Comparison of ENCODE assay signal across 21 mouse cellular contexts in the genomic region with DNA sequence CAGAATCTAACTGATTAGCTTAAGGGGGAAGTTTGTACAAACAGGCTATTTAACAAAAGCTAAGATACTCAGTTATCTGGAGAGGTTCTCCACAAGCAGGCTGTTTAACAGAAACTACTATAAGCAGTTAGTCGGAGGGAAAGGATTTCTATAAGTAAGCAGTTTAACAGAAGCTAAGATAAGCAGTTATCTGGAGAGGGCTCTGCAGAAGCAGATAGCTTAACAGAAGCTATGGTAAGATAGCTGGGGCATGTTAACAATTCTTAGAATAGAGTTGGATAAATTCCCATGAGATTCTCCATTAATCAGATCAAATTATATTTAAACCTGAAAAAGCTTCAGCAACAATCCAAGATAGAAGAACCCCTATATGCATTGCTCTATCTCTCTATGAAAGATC.
DNase-seq lines count a peak whose midpoint lies in the region; ATAC-seq and TF ChIP-seq lines count a peak whose summit lies in the region.
"Had no signal": no experiment of that assay in that cellular context is flagged by ENCODE, and none has a peak within 500 bp of the region (broad histone marks: within the 10 kb centered on the region; RNA-seq: fewer than 3 reads in every experiment).

No protein-coding gene starts in this region.

- peak overlapping the region; percentile 80 for H3K27ac ChIP-seq in MEL (ENCODE audit: control insufficient read depth, low read depth, low read length)
- no peak overlapping the region for H3K27ac ChIP-seq in stomach, postnatal 0 days (replicated peaks)

- no peak for TF ChIP-seq RAD21 in MEL (IDR thresholded peaks at IDR 0.05; ENCODE audit: low read depth, low read length)

- TF ChIP-seq CTCF in MEL (IDR thresholded peaks at IDR 0.05 in 2 of 3, conservative IDR thresholded peaks at IDR 0.05 in 1 of 3; ENCODE audit: control insufficient read depth in 1 of 3, insufficient read depth in 1 of 3, low read depth in 2 of 3, low read length in 3 of 3, poor library complexity in 1 of 3, severe bottlenecking in 1 of 3) = no peak
- TF ChIP-seq CTCF in stomach, postnatal 0 days (IDR thresholded peaks at IDR 0.05; ENCODE audit: low read depth) = no peak

- H3K9ac ChIP-seq in MEL (ENCODE audit: control insufficient read depth, low read depth, low read length, poor library complexity, severe bottlenecking) = no peak overlapping the region
- H3K9ac ChIP-seq in stomach, postnatal 0 days (ENCODE audit: low read length) = no peak overlapping the region

- DNase-seq in MEL (ENCODE audit: low read depth, low spot score) (peak; percentile 84), MEL-GATA-1-ER (ENCODE audit: extremely low read depth, low read depth) (peak; percentile 8)
- no peak for DNase-seq in stomach, postnatal 0 days (ENCODE audit: low spot score)
- DNase-seq in right cerebral cortex, postnatal 25 days = no peak
- DNase-seq: adrenal gland, adult 2 months; adrenal gland, adult 8-10 months; adrenal gland, postnatal 10 days; adrenal gland, postnatal 14 days; adrenal gland, postnatal 25 days; adrenal gland, postnatal 36 days; B cell, adult 2 months; cerebellum, adult 11 months; cerebellum, adult 11-12 months; cerebellum, adult 18-20 months; cerebellum, adult 2 months; cerebellum, adult 8-10 months had no signal

- H3K4me2 ChIP-seq in stomach, postnatal 0 days (replicated peaks; ENCODE audit: low read depth) = no peak overlapping the region

- no peak for ATAC-seq in stomach, postnatal 0 days (ENCODE audit: low FRiP score, low TSS enrichment)
- ATAC-seq: activated CD4-positive, CD25-positive, alpha-beta regulatory T cell, adult 4 months; CD4-positive, CD25-positive, alpha-beta regulatory T cell, adult 4 months; Patski had no signal

- no peaks in the 10 kb centered on the region for H3K79me2 ChIP-seq in MEL (ENCODE audit: control insufficient read depth, insufficient read depth, low read length, poor library complexity)

- no peak overlapping the region for H3K4me3 ChIP-seq in MEL (ENCODE audit: control insufficient read depth in 1 of 2, insufficient read depth in 1 of 2, low read depth in 2 of 2, low read length in 2 of 2)
- H3K4me3 ChIP-seq in stomach, postnatal 0 days (ENCODE audit: low read depth, low read length) = no peak overlapping the region

- H3K9me3 ChIP-seq in MEL (replicated peaks; ENCODE audit: insufficient read depth, low read length) = no peaks in the 10 kb centered on the region
- H3K9me3 ChIP-seq in stomach, postnatal 0 days (ENCODE audit: control insufficient read depth, low read length) = no peaks in the 10 kb centered on the region

- H3K27me3 ChIP-seq in MEL (ENCODE audit: control insufficient read depth in 1 of 2, insufficient read depth in 2 of 2, low read length in 2 of 2) = no peaks in the 10 kb centered on the region
- no peaks in the 10 kb centered on the region for H3K27me3 ChIP-seq in stomach, postnatal 0 days (ENCODE audit: control insufficient read depth, insufficient read depth, low read length)
- H3K27me3 ChIP-seq: CH12.LX, Patski had no signal

- peaks cover 5 to 13% of the 10 kb centered on the region in 2 experiments for H3K4me1 ChIP-seq in MEL (ENCODE audit: control insufficient read depth in 1 of 2, insufficient read depth in 2 of 2, low read length in 2 of 2)
- H3K4me1 ChIP-seq in stomach, postnatal 0 days (replicated peaks; ENCODE audit: control insufficient read depth, insufficient read depth) = no peaks in the 10 kb centered on the region

- no peak for TF ChIP-seq EP300 in MEL (IDR thresholded peaks at IDR 0.05; ENCODE audit: low read depth in 1 of 2, low read length in 2 of 2)
- no peak for TF ChIP-seq EP300 in stomach, postnatal 0 days (optimal IDR thresholded peaks at IDR 0.05)

- H3K36me3 ChIP-seq in MEL (ENCODE audit: control insufficient read depth in 1 of 2, insufficient read depth in 2 of 2, low read length in 2 of 2) = peaks cover 0 to 25% of the 10 kb centered on the region in 2 experiments; a peak in 2 of 4 replicates
- H3K36me3 ChIP-seq in stomach, postnatal 0 days (ENCODE audit: control insufficient read depth, insufficient read depth, low read length) = no peaks in the 10 kb centered on the region
- H3K36me3 ChIP-seq: G1E had no signal

- WGBS in stomach, postnatal 0 days = 61% methylated on average over 1 of the region's 1 CpGs

- no peak for TF ChIP-seq POLR2A in MEL (IDR thresholded peaks at IDR 0.05; ENCODE audit: control insufficient read depth in 1 of 2, insufficient read depth in 1 of 2, low read depth in 1 of 2, low read length in 2 of 2, poor library complexity in 1 of 2)

TF ChIP-seq in MEL, 35 proteins besides CTCF, POLR2A, EP300 and RAD21:
- TF ChIP-seq UBTF (IDR thresholded peaks at IDR 0.05; ENCODE audit: borderline replicate concordance, insufficient read depth, low read depth, low read length) = no peak
- TF ChIP-seq TAL1 (IDR thresholded peaks at IDR 0.05; ENCODE audit: low read length) = peak; percentile 65
- TF ChIP-seq MAZ (IDR thresholded peaks at IDR 0.05; ENCODE audit: low read depth, low read length) = no peak
- no peak for TF ChIP-seq TBP (IDR thresholded peaks at IDR 0.05; ENCODE audit: low read depth, low read length)
- TF ChIP-seq GABPA (IDR thresholded peaks at IDR 0.05; ENCODE audit: low read depth, low read length) = no peak
- TF ChIP-seq GATA1 (IDR thresholded peaks at IDR 0.05; ENCODE audit: low read depth, low read length) = peak; percentile 100
- no peak for TF ChIP-seq JUND (IDR thresholded peaks at IDR 0.05; ENCODE audit: low read depth, low read length)
- no peak for TF ChIP-seq MYB (IDR thresholded peaks at IDR 0.05; ENCODE audit: low read depth, low read length)
- no peak for TF ChIP-seq TCF12 (IDR thresholded peaks at IDR 0.05; ENCODE audit: low read depth, low read length)
TF ChIP-seq in MEL: peak in this region for 2.

Comparison
In these comparisons a context has a peak if more than half of its experiments do, and no peak if none do; other contexts are left out.
1. DNase-seq: peak in MEL (single experiment) and MEL-GATA-1-ER (single experiment); none in stomach, postnatal 0 days (single experiment) and right cerebral cortex, postnatal 25 days (single experiment).